Mouse (Mus musculus) lung, embryonic 14.5 days (tissue): ENCODE measurements around the gene Sigirr. TPM values are rescaled to one million over a fixed set of nuclear protein-coding genes. Genes with fewer than 3 reads are reported as not detected.
A peak's percentile ranks its signal among the peaks of the same experiment; 100 is the strongest.

Source experiments
- ATAC-seq: fragments of 200-750 bp; cut with Nextera tagmentation; 2 replicates; pipeline ENCODE4 v1.8.0; 2017; ENCODE audit warnings: mild to moderate bottlenecking, moderate TSS enrichment, moderate library complexity; ENCODE audit not compliant: insufficient read depth
- DNase-seq: peaks from one replicate; pipeline ENCODE4 v3.0.0-alpha.2; 2015
- H3K27ac ChIP-seq: fragments of 300-500 bp; sonication (generic); 2 replicates; pipeline ENCODE4 v1.5.1; 2014; ENCODE audit warnings: low read depth, mild to moderate bottlenecking, moderate library complexity
- H3K27me3 ChIP-seq: fragments of 300-500 bp; sonication (generic); 2 replicates; pipeline ENCODE4 v1.6.1; 2014; ENCODE audit warnings: low read length, control low read depth; ENCODE audit not compliant: insufficient read depth
- H3K36me3 ChIP-seq: fragments of 300-500 bp; sonication (generic); 2 replicates; pipeline ENCODE4 v1.6.1; 2014; ENCODE audit warnings: control low read depth; ENCODE audit not compliant: insufficient read depth
- H3K4me1 ChIP-seq: fragments of 300-500 bp; sonication (generic); 2 replicates; pipeline ENCODE4 v1.6.1; 2014; ENCODE audit warnings: antibody characterized with exemption, control low read depth; ENCODE audit not compliant: insufficient read depth
- H3K4me2 ChIP-seq: fragments of 300-500 bp; sonication (generic); 2 replicates; pipeline ENCODE4 v1.6.1; 2014; ENCODE audit warnings: mild to moderate bottlenecking
- H3K4me3 ChIP-seq: fragments of 300-500 bp; sonication (generic); 2 replicates; pipeline ENCODE4 v1.5.1; 2014; ENCODE audit warnings: low read depth, low read length
- H3K9ac ChIP-seq: fragments of 300-500 bp; sonication (generic); 2 replicates; pipeline ENCODE4 v1.6.1; 2014
- H3K9me3 ChIP-seq: fragments of 300-500 bp; sonication (generic); 2 replicates; pipeline ENCODE4 v1.6.1; 2016; ENCODE audit warnings: low read depth, low read length, control low read depth
- CTCF ChIP-seq: IDR thresholded peaks from 2 replicates; pipeline ENCODE4 v1.5.1; 2016; ENCODE audit warnings: antibody characterized with exemption, low read depth
- WGBS: fragments of 180-500 bp; shearing (Covaris S2); extraction: QIAGEN DNeasy Blood & Tissue Kit; methylation state at CpG from one replicate; pipeline ENCODE4 v1.1.7; 2014; 5-methylcytosine and 5-hydroxymethylcytosine counted together
- polyA plus RNA-seq: library from polyadenylated mRNA; unstranded; fragments of >200 nt; fragmentation: Nextera tagmentation; extraction: Ambion mirVana; gene quantifications from 2 replicates; pipeline ENCODE4 v1.2.1, GENCODE M21; 2014

Sigirr gene
- polyA plus RNA-seq, 1 experiment from 2014 or later: 7.8 TPM

DNA sequence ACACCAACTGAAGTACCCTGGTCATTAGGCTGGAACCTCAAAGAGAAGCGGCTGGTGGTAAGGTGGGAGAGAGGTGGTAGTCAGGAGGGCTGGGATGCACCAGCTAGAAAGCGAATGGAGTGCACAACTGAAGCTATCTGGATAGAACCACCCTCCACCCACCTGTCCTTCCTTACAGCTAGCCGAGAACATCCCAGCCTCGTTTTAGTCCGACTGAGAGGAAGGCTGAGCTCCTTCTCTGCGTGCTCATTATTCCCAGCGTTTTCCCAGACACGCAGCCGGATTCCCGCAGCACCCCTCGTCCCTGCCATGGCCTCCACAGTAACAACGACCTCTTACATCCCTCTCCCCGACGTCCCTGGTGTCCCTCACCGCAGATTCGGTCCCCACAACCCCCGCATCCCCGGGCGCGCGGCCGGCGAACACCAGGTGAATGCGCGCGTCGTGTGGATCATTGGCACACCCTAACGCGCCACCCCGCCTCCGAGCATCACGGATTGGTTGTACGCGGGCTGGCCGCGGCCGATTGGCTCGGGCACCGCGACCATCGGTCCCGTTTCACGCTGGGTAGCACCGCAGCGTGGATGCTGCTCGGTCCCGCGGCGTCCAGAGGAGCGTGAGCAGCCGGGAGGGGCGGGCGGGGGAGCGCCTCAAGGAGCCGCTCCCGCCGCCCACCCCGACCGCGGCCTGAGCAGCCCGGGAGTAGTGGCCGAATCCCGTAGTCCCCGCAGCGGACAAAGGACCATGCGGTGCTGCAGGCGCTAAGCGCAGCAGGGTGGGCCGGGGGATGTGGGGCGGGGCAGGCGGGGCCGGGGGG lies 39.7 kb downstream of the Sigirr start, which contains the start of gene B4galnt4:
TSS of gene B4galnt4 (plus strand) at position 679 of the 817 bp plus-strand sequence.
- Histone ChIP-seq H3K27me3 (peaks cover 9% of the 10 kb centered on the region; the same call in 1 of the 2 replicates), H3K36me3 (0 out of 2 replicates have a peak, but pooled peaks cover 15% of the 10 kb centered on the region), H3K27ac (no peak within 1 kb of the TSS), H3K9me3 (no peaks in the 10 kb centered on the region), H3K9ac (peak within 1 kb of the TSS; percentile 82), H3K4me1 (peaks cover 13% of the 10 kb centered on the region), H3K4me3 (peak within 1 kb of the TSS; percentile 70), H3K4me2 (peak within 1 kb of the TSS; percentile 96)
- peak; percentile 95 for ATAC-seq
- WGBS: under 1% methylated on average over 72 of the region's 72 CpGs
- peak; percentile 87 for DNase-seq
- TF ChIP-seq CTCF: no peak

DNA sequence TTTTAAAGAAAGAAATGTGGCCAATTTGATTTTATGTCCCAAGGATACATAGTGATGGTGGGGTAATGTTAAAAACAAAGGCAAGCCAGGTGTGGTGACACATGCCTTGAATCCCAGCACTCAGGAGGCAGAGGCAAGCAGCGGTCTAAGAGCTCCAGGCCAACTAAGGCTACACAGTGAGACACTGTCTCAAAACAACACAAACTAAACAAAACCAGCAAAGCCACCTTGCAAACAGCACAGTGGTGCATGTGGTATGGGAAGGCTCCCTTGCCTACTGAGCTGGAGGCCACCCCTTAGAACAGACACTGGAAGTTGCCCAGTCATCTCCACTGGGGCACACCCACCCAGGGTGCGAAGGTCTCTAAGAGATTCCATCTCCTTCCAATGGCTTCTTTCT lies 40.4 kb downstream of the Sigirr start:
- Histone ChIP-seq H3K4me2 (peak overlapping the region; percentile 96), H3K27me3 (peaks cover 9% of the 10 kb centered on the region; the same call in 1 of the 2 replicates), H3K4me3 (peak overlapping the region; percentile 70; the same call in 1 of the 2 replicates), H3K4me1 (peaks cover 13% of the 10 kb centered on the region), H3K36me3 (0 out of 2 replicates have a peak, but pooled peaks cover 8% of the 10 kb centered on the region), H3K27ac (no peak overlapping the region), H3K9ac (no peak overlapping the region), H3K9me3 (no peaks in the 10 kb centered on the region)
- WGBS: 55% methylated on average over 2 of the region's 2 CpGs
- DNase-seq: no peak
- no peak for TF ChIP-seq CTCF
- ATAC-seq: no peak

GRCm38 (mm10) chr7:141058601-141059341 lies 41.6 kb downstream of the Sigirr start:
- H3K4me3 ChIP-seq: no peak overlapping the region
- ATAC-seq (no peak), DNase-seq (no peak)
- peaks cover 9% of the 10 kb centered on the region; the same call in 1 of the 2 replicates for H3K27me3 ChIP-seq
- H3K4me1 ChIP-seq: peaks cover 13% of the 10 kb centered on the region
- H3K27ac ChIP-seq: no peak overlapping the region
- no peak overlapping the region for H3K4me2 ChIP-seq
- 92% methylated on average over 14 of the region's 14 CpGs for WGBS
- H3K9me3 ChIP-seq: no peaks in the 10 kb centered on the region
- no peak overlapping the region for H3K9ac ChIP-seq
- no peak for TF ChIP-seq CTCF
- no peaks in the 10 kb centered on the region for H3K36me3 ChIP-seq

DNA sequence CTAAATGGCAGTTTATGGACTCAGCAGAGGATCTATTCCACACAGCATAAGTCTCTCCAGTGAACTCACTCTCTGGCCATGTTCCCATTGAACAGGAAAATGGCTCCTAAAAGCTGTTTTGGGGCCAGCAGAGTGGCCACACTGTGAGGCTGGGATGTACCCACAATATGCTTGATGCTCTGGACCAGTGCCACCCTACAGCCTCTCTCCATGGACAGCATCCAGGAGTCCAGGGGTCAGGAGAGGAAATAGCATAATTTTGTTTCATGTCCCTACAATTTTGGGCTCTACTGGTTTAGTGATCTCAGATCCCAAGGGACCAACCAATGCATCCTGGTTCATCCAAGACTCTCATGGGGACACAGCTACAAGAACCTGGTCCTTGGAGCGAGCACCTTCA lies 42.8 kb downstream of the Sigirr start:
- Histone ChIP-seq H3K9ac (no peak overlapping the region), H3K27me3 (peaks cover 9% of the 10 kb centered on the region; the same call in 1 of the 2 replicates), H3K4me3 (no peak overlapping the region), H3K9me3 (no peaks in the 10 kb centered on the region), H3K4me1 (peaks cover 13% of the 10 kb centered on the region), H3K27ac (no peak overlapping the region), H3K4me2 (no peak overlapping the region), H3K36me3 (no peaks in the 10 kb centered on the region)
- WGBS: 95% methylated on average over 1 of the region's 1 CpGs
- ATAC-seq (no peak), DNase-seq (no peak)
- TF ChIP-seq CTCF: no peak

DNA sequence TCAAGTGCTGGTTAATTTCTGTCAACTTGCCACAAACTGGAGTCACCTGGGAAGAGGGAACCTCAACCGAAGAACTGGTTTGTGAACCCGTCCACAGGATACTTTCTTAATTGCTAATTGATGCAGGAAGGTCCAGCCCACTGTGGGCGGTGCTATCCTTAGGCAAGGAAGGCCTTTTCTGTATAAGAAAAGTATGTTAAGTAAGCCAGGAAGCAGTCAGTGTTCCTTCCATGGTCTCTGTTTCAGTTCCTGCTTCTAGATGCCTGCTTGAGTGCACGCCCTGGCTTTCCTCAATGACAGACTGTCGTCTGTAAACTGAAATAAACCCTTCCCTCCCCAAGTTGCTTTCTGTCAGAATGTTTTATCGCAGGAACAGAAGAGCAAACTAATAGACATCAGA lies 43.4 kb downstream of the Sigirr start:
- no peak overlapping the region for H3K4me2 ChIP-seq
- peaks cover 9% of the 10 kb centered on the region; the same call in 1 of the 2 replicates for H3K27me3 ChIP-seq
- WGBS: 83% methylated on average over 6 of the region's 6 CpGs
- ATAC-seq: no peak
- H3K9ac ChIP-seq: no peak overlapping the region
- H3K4me1 ChIP-seq: peaks cover 12% of the 10 kb centered on the region
- no peaks in the 10 kb centered on the region for H3K9me3 ChIP-seq
- no peak overlapping the region for H3K27ac ChIP-seq
- DNase-seq: no peak
- no peak for TF ChIP-seq CTCF
- H3K4me3 ChIP-seq: no peak overlapping the region
- no peaks in the 10 kb centered on the region for H3K36me3 ChIP-seq

DNA sequence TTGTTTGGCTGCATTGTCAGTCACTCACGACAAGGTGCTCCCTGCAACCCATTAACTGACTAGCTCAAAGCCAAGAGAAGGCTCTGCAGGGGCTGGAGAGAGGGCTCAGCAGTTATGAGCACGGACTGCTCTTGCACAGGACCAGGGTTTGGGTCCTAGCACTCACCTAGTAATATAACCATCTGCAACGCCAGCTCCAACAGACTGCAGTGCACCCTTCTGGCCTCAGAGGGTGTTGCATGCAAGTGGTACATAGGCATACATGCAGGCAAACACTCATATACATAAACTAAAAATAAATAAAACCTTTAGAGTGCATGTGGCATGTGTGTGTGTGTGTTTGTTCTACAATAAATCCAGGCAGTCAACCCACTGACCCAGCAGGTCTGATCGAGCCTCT lies 44.6 kb downstream of the Sigirr start:
- ATAC-seq (no peak), DNase-seq (no peak)
- no peak overlapping the region for H3K9ac ChIP-seq
- peaks cover 7% of the 10 kb centered on the region; the same call in 1 of the 2 replicates for H3K27me3 ChIP-seq
- H3K9me3 ChIP-seq: no peaks in the 10 kb centered on the region
- peak; percentile 11; the same call in 1 of the 2 replicates for TF ChIP-seq CTCF
- H3K4me3 ChIP-seq: no peak overlapping the region
- 81% methylated on average over 4 of the region's 4 CpGs for WGBS
- no peak overlapping the region for H3K4me2 ChIP-seq
- peaks cover 5% of the 10 kb centered on the region; the same call in 1 of the 2 replicates for H3K4me1 ChIP-seq
- H3K27ac ChIP-seq: no peak overlapping the region
- H3K36me3 ChIP-seq: no peaks in the 10 kb centered on the region

GRCm38 (mm10) chr7:141052421-141052820 lies 48.0 kb downstream of the Sigirr start:
- Histone ChIP-seq H3K9ac (no peak overlapping the region), H3K27ac (no peak overlapping the region), H3K27me3 (no peaks in the 10 kb centered on the region), H3K4me3 (no peak overlapping the region), H3K4me2 (no peak overlapping the region), H3K36me3 (no peaks in the 10 kb centered on the region), H3K4me1 (0 out of 2 replicates have a peak, but pooled peaks cover under 1% of the 10 kb centered on the region), H3K9me3 (no peaks in the 10 kb centered on the region)
- WGBS: 71% methylated on average over 2 of the region's 2 CpGs
- DNase-seq (no peak), ATAC-seq (no peak)
- TF ChIP-seq CTCF: no peak
